Mouse (Mus musculus) kidney, embryonic 14.5 days (tissue): ENCODE results near the gene Lpin3. TPM values are rescaled to one million over a fixed set of nuclear protein-coding genes. Genes with fewer than 3 reads are reported as not detected.

Source experiments
- ATAC-seq: fragments of 200-750 bp; cut with Nextera tagmentation; 2 replicates; pipeline ENCODE4 v1.8.0; 2017; ENCODE audit warnings: moderate number of reproducible peaks, mild to moderate bottlenecking, moderate TSS enrichment, moderate library complexity; ENCODE audit not compliant: low FRiP score, low TSS enrichment
- H3K27ac ChIP-seq: fragments of 300-500 bp; sonication (generic); 2 replicates; pipeline ENCODE4 v1.5.1; 2014; ENCODE audit warnings: low read depth, mild to moderate bottlenecking, low read length, moderate library complexity, mixed read lengths
- H3K27me3 ChIP-seq: fragments of 300-500 bp; sonication (generic); 2 replicates; pipeline ENCODE4 v1.6.1; 2014; ENCODE audit warnings: mild to moderate bottlenecking, low read length; ENCODE audit not compliant: control insufficient read depth, insufficient read depth
- H3K36me3 ChIP-seq: fragments of 300-500 bp; sonication (generic); 2 replicates; pipeline ENCODE4 v1.6.1; 2014; ENCODE audit warnings: low read length, mixed read lengths; ENCODE audit not compliant: control insufficient read depth, insufficient read depth
- H3K4me1 ChIP-seq: fragments of 300-500 bp; sonication (generic); 2 replicates; pipeline ENCODE4 v1.6.1; 2014; ENCODE audit warnings: low read length, mixed read lengths; ENCODE audit not compliant: control insufficient read depth, insufficient read depth
- H3K4me2 ChIP-seq: fragments of 300-500 bp; sonication (generic); replicated peaks from 2 replicates; pipeline ENCODE4 v1.6.1; 2014; ENCODE audit warnings: low read depth, mild to moderate bottlenecking, low read length
- H3K4me3 ChIP-seq: fragments of 300-500 bp; sonication (generic); 2 replicates; pipeline ENCODE4 v1.5.1; 2014; ENCODE audit warnings: mild to moderate bottlenecking, low read length
- H3K9ac ChIP-seq: fragments of 300-500 bp; sonication (generic); 2 replicates; pipeline ENCODE4 v1.6.1; 2014; ENCODE audit warnings: low read depth, mild to moderate bottlenecking, low read length, moderate library complexity
- H3K9me3 ChIP-seq: fragments of 300-500 bp; sonication (generic); 2 replicates; pipeline ENCODE4 v1.6.1; 2016; ENCODE audit warnings: low read length; ENCODE audit not compliant: control insufficient read depth
- WGBS: fragments of 180-500 bp; shearing (Covaris S2); extraction: QIAGEN DNeasy Blood & Tissue Kit; methylation state at CpG from one replicate; pipeline ENCODE4 v1.1.7; 2014; 5-methylcytosine and 5-hydroxymethylcytosine counted together
- polyA plus RNA-seq: library from polyadenylated mRNA; unstranded; fragments of >200 nt; fragmentation: Nextera tagmentation; extraction: Ambion mirVana; gene quantifications from 2 replicates; pipeline ENCODE4 v1.2.1, GENCODE M21; 2014

Gene Lpin3
- polyA plus RNA-seq, 1 experiment from 2014 or later, result 1.9 TPM

DNA sequence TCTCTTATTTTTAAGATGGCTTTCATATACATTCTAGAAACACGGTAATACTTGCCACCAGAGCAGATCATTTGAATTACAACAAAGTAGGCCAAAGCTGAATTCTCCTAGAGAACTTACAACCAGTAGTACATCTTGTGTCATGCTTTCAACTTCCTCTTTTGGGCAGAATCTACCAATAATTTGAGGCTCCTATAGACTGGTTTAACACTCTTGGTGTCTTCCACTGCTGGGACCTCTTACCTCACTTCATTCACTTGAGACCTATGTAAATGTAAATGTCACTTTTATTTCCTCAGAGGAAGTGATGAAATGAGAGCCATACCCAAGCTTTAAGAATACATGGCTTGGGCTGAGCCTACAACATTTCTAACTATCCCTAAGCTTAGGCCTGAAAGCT lies 16.4 kb upstream of the Lpin3 start:
- ATAC-seq, result no peak
- Histone ChIP-seq H3K27me3 (no peaks in the 10 kb centered on the region), H3K4me2 (no peak overlapping the region), H3K9ac (no peak overlapping the region), H3K4me1 (no peaks in the 10 kb centered on the region), H3K36me3 (no peaks in the 10 kb centered on the region), H3K9me3 (no peaks in the 10 kb centered on the region), H3K27ac (no peak overlapping the region), H3K4me3 (no peak overlapping the region)
- WGBS, result 92% methylated on average over 1 of the region's 1 CpGs

DNA sequence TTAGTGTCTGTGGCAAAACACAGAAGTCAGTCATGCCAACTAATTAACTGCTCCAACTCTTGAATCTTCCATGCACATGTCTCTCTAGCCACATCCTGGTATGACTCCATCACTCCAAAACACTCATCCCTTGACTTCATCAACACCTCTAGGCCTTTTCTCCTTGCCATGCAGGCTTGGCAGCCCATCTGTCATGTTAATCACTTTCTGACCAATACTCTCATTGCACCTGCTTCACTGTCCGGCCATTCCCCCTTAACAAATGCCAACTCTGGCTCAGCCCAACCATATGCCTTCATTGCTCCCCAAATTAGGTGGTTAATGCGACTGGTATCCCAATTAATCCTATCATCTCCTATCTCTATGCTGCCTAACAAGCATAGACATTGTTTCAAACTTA lies 15.2 kb upstream of the Lpin3 start:
- no peak overlapping the region for H3K4me2 ChIP-seq
- no peak for ATAC-seq
- H3K9me3 ChIP-seq, result no peaks in the 10 kb centered on the region
- H3K27ac ChIP-seq, result no peak overlapping the region
- WGBS, result 80% methylated on average over 2 of the region's 2 CpGs
- no peaks in the 10 kb centered on the region for H3K4me1 ChIP-seq
- H3K36me3 ChIP-seq, result no peaks in the 10 kb centered on the region
- H3K4me3 ChIP-seq, result no peak overlapping the region
- no peaks in the 10 kb centered on the region for H3K27me3 ChIP-seq
- H3K9ac ChIP-seq, result no peak overlapping the region

DNA sequence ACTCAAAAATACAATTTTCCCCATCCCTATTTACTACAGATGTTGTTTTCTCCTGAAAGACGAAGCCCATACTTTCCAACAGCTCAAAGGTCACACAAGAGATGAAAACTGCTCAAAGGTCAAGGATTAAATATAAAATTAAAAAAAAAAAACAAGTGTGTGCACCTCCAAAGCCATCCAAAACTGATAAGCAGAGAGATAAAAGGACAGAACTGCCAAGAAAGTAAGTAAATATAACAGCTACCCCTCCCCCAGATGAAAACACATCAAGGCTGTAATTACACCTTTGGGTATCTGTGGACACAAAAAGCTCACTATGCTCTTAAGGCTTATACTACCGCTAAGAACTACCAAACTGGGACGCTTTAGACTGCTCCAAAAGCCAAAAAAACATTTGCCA lies 11.0 kb upstream of the Lpin3 start:
- Histone ChIP-seq H3K4me2 (no peak overlapping the region), H3K36me3 (no peaks in the 10 kb centered on the region), H3K4me3 (no peak overlapping the region), H3K27ac (no peak overlapping the region), H3K4me1 (no peaks in the 10 kb centered on the region), H3K27me3 (no peaks in the 10 kb centered on the region), H3K9ac (no peak overlapping the region), H3K9me3 (no peaks in the 10 kb centered on the region)
- ATAC-seq, result no peak
- 75% methylated on average over 3 of the region's 3 CpGs for WGBS

DNA sequence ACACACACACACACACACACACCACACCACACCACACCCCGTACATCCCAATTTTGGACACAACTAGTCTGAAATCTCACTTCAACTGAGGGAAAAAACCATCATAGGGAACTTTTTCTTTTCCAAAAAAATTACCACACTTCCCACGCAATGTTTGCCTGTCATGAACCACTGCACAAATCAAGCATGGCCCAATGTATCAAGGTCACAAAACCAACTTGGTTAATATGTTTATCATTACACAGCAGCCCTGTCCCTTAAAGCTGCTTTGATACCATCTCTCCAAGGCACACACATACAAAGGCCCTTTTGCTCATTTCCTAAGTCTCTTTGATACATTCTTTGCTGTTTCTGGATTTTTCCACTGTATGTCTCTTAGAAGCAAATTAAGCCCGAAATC lies 9.2 kb upstream of the Lpin3 start:
- no peak for ATAC-seq
- peak overlapping the region; percentile 12; the same call in 1 of the 2 replicates for H3K4me3 ChIP-seq

DNA sequence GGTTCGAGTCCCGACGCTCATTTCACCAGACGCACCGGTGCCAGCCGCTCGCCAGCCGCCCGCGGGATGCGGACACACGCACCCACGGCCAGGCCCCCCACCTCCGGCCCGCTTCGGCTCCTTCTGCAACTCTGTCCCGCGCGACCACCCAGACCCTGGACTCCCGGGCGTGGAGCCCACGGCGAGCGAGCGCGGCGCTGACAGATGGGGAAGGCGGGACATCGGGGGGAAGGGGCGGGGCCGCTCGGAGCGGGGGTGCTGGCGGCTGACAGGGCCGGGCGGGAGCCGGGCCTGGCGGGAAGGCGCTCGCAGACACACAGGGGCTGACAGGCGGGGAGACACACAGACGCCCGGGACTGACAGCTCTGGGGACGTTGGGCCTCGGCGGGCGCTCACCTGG lies 8.1 kb upstream of the Lpin3 start:
- peak; percentile 88 for ATAC-seq
- H3K4me2 ChIP-seq, result peak overlapping the region; percentile 67

More for the DNA sequence above, 9.2 kb upstream of the Lpin3 start:
- Histone ChIP-seq H3K9me3 (no peaks in the 10 kb centered on the region; the same call in 1 of the 2 replicates), H3K36me3 (no peaks in the 10 kb centered on the region), H3K4me1 (no peaks in the 10 kb centered on the region), H3K4me2 (peak overlapping the region; percentile 21), H3K9ac (no peak overlapping the region), H3K27me3 (no peaks in the 10 kb centered on the region), H3K27ac (no peak overlapping the region)
- WGBS, result 71% methylated on average over 3 of the region's 3 CpGs

DNA sequence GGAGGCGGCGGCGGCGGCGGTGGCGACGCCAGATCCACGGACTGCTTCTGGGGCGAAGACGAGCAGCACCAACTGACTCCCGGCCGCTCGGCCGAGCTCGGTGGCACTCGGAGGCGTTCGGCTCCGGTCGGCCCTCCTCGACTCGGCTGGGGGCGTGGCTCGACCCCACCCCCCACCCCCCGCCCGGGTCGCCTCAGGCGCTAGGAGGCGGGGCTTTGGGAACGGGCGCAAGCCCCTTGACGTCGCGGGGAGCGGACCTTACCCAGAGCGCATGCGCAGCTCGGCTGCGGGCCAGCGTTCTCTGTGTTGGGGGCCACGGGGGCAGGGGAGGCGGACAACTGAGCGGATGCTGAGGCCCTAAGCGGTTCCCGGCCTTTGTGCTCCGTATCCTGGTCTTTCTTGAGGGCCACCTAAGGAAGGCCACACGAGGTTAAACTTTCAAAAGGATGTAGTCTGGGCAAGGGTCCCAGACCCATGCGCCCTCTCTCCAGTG lies 7.5 kb upstream of the Lpin3 start, which contains the start of gene Zhx3:
Zhx3 (minus strand) TSS at position 109 of the 493 bp plus-strand sequence.
- H3K4me1 ChIP-seq, result no peaks in the 10 kb centered on the region
- H3K4me2 ChIP-seq, result peak within 1 kb of the TSS; percentile 67
- ATAC-seq, result peak; percentile 97
- H3K36me3 ChIP-seq, result no peaks in the 10 kb centered on the region
- peak within 1 kb of the TSS; percentile 88 for H3K4me3 ChIP-seq
- no peaks in the 10 kb centered on the region; the same call in 1 of the 2 replicates for H3K9me3 ChIP-seq
- no peaks in the 10 kb centered on the region for H3K27me3 ChIP-seq
- peak within 1 kb of the TSS; percentile 94 for H3K9ac ChIP-seq
- peak within 1 kb of the TSS; percentile 91 for H3K27ac ChIP-seq
- WGBS, result 2% methylated on average over 44 of the region's 48 CpGs

More for the DNA sequence above, 8.1 kb upstream of the Lpin3 start:
- Histone ChIP-seq H3K36me3 (no peaks in the 10 kb centered on the region), H3K4me1 (no peaks in the 10 kb centered on the region), H3K27me3 (no peaks in the 10 kb centered on the region), H3K9me3 (no peaks in the 10 kb centered on the region; the same call in 1 of the 2 replicates), H3K27ac (peak overlapping the region; percentile 91), H3K4me3 (peak overlapping the region; percentile 88), H3K9ac (peak overlapping the region; percentile 94)
- 0% methylated on average over 30 of the region's 47 CpGs for WGBS

DNA sequence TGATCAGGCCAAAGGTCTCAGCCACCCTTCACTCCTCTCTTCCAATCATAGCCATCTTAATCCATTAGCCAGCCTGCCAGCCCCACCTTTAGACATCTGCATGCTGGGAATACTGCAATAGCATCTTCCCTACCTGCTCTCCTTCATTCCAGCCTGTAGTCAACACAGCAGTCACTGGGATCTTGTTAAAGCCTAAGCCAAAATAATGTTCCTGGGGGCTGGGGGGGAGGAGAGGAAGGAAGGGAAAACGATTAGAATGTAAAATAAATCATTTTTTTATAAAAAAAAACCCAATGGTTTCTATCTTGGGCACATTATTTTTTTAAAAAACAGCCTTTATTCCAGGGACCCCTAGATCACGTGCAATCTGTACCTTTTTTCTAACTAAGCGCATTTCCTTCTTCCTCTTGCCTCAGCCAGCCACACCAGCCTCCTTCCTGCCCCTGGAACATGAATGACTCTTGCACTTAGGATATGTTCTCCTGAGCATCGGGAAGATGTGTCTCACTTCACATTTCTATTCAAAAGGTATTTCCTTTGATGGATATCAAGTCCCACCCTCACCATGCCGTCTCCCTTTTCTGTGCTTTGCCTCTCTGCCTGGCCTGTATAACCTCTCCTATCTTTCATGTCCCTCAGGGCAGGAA lies 6.1 kb upstream of the Lpin3 start:
- Histone ChIP-seq H3K4me1 (no peaks in the 10 kb centered on the region), H3K9ac (no peak overlapping the region), H3K36me3 (no peaks in the 10 kb centered on the region), H3K4me3 (no peak overlapping the region), H3K27me3 (no peaks in the 10 kb centered on the region), H3K4me2 (no peak overlapping the region), H3K9me3 (no peaks in the 10 kb centered on the region; the same call in 1 of the 2 replicates), H3K27ac (no peak overlapping the region)
- 69% methylated on average over 5 of the region's 5 CpGs for WGBS
- ATAC-seq, result no peak

DNA sequence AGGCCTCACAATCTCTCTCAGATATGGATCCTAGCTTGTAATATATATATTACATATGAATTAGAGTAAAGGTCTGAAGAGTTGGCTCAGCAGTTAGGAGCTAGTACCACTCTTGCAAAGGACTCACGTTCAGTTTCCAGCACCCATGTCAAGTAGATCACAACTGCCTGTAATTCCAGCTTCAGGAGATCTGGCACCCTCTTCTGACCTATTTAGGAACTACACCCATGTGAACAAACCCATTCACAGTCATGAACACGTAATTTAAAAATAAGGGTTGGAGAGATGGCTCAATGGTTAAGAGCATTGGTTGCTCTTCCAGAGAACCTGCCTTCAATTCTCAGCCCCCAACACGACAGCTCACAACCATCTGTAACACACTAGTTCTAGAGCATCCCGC lies 4.4 kb upstream of the Lpin3 start:
- no peak overlapping the region for H3K4me2 ChIP-seq
- WGBS, result 88% methylated on average over 4 of the region's 4 CpGs
- ATAC-seq, result no peak

DNA sequence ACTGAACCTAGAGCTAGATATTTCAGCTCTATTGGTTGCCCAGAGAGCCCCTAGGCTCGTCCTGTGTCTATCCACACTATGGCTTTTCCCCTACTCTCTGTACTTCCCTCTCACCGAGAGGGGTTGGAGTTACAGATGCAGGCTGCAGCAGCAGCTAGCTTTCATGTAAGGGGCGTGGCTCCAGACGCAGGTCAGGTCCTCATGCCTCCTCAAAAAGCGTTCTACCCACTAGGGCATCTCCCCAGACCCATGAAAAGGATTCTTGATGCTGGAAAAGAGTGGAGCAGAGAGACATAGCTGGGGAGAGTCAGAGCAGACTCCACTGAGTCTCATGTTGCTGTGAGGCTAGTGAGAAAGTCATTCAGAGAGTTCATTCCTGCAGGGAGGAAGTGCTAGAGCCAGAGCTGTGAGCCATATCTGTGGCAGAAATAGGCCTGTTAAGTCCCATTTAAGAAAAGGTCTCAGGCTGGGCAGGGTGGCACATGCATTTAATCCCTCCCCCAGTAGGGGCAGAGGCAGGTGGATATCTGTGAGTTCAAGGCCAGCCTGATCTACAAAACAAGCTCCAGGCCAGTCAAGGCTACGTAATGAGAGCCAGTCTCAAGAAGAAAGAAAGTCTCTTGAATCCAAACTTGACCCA lies 1.1 kb downstream of the Lpin3 start:
- Histone ChIP-seq H3K9me3 (no peaks in the 10 kb centered on the region), H3K27ac (no peak overlapping the region), H3K4me1 (no peaks in the 10 kb centered on the region), H3K36me3 (no peaks in the 10 kb centered on the region), H3K9ac (no peak overlapping the region), H3K4me2 (no peak overlapping the region), H3K4me3 (no peak overlapping the region), H3K27me3 (no peaks in the 10 kb centered on the region)
- WGBS, result 51% methylated on average over 6 of the region's 6 CpGs
- ATAC-seq, result no peak

More for the DNA sequence above, 4.4 kb upstream of the Lpin3 start:
- Histone ChIP-seq H3K9ac (no peak overlapping the region), H3K36me3 (no peaks in the 10 kb centered on the region), H3K27me3 (no peaks in the 10 kb centered on the region), H3K27ac (no peak overlapping the region), H3K4me1 (no peaks in the 10 kb centered on the region), H3K9me3 (no peaks in the 10 kb centered on the region; the same call in 1 of the 2 replicates), H3K4me3 (no peak overlapping the region)
